Mouse (Mus musculus) embryonic facial prominence, embryonic 14.5 days (tissue): ENCODE measurements around the gene Ushbp1. TPM values are rescaled to one million over a fixed set of nuclear protein-coding genes. Genes with fewer than 3 reads are reported as not detected.

Experiments
- ATAC-seq: fragments of 200-750 bp; cut with Nextera tagmentation; 2 replicates; pipeline ENCODE4 v1.8.0; 2017; ENCODE audit warnings: low read depth, moderate number of reproducible peaks, moderate TSS enrichment
- DNase-seq: peaks from one replicate; pipeline ENCODE4 v3.0.0-alpha.2; 2015; ENCODE audit warnings: low spot score
- H3K27ac ChIP-seq: fragments of 300-500 bp; sonication (generic); replicated peaks from 2 replicates; pipeline ENCODE4 v1.5.1; 2014; ENCODE audit warnings: low read depth, mild to moderate bottlenecking, low read length, moderate library complexity
- H3K27me3 ChIP-seq: fragments of 300-500 bp; sonication (generic); replicated peaks from 2 replicates; pipeline ENCODE4 v1.6.1; 2014; ENCODE audit warnings: low read length; ENCODE audit not compliant: control insufficient read depth, insufficient read depth
- H3K36me3 ChIP-seq: fragments of 300-500 bp; sonication (generic); 2 replicates; pipeline ENCODE4 v1.6.1; 2014; ENCODE audit warnings: low read length, mixed read lengths; ENCODE audit not compliant: control insufficient read depth, insufficient read depth
- H3K4me1 ChIP-seq: fragments of 300-500 bp; sonication (generic); 2 replicates; pipeline ENCODE4 v1.6.1; 2014; ENCODE audit warnings: antibody characterized with exemption, low read length; ENCODE audit not compliant: control insufficient read depth, insufficient read depth
- H3K4me2 ChIP-seq: fragments of 300-500 bp; sonication (generic); 2 replicates; pipeline ENCODE4 v1.6.1; 2014; ENCODE audit warnings: low read depth, mild to moderate bottlenecking, low read length, moderate library complexity, mixed read lengths
- H3K4me3 ChIP-seq: fragments of 300-500 bp; sonication (generic); 2 replicates; pipeline ENCODE4 v1.5.1; 2014; ENCODE audit warnings: low read depth, mild to moderate bottlenecking, low read length
- H3K9ac ChIP-seq: fragments of 300-500 bp; sonication (generic); 2 replicates; pipeline ENCODE4 v1.6.1; 2014; ENCODE audit warnings: low read depth, mild to moderate bottlenecking, low read length, moderate library complexity, mixed read lengths
- H3K9me3 ChIP-seq: fragments of 300-500 bp; sonication (generic); 2 replicates; pipeline ENCODE4 v1.6.1; 2016; ENCODE audit warnings: low read length; ENCODE audit not compliant: control insufficient read depth
- WGBS: fragments of 180-500 bp; shearing (Covaris S2); extraction: QIAGEN DNeasy Blood & Tissue Kit; methylation state at CpG from one replicate; pipeline ENCODE4 v1.1.7; 2014; 5-methylcytosine and 5-hydroxymethylcytosine counted together
- polyA plus RNA-seq: library from polyadenylated mRNA; unstranded; fragments of >200 nt; fragmentation: Nextera tagmentation; extraction: Ambion mirVana; gene quantifications from 2 replicates; pipeline ENCODE4 v1.2.1, GENCODE M21; 2014

Ushbp1 gene
- polyA plus RNA-seq, 1 experiment from 2014 or later = 9.4 TPM

- no peak for ATAC-seq
- H3K36me3 ChIP-seq = peaks cover 25% of the 10 kb centered on the region
- WGBS = 88% methylated on average over 10 of the region's 10 CpGs
- no peak overlapping the region for H3K4me3 ChIP-seq
- no peak overlapping the region for H3K9ac ChIP-seq
- H3K27me3 ChIP-seq = no peaks in the 10 kb centered on the region
- H3K4me2 ChIP-seq = no peak overlapping the region
- no peak overlapping the region for H3K27ac ChIP-seq
- no peaks in the 10 kb centered on the region for H3K9me3 ChIP-seq
- no peak for DNase-seq
- H3K4me1 ChIP-seq = peaks cover 16% of the 10 kb centered on the region
Observed at GRCm38 (mm10) chr8:71369040-71369718, 26.4 kb downstream of the Ushbp1 start.

GRCm38 (mm10) chr8:71368366-71368765 lies 27.2 kb downstream of the Ushbp1 start:
- H3K36me3 ChIP-seq = peaks cover 16% of the 10 kb centered on the region
- no peak overlapping the region for H3K4me3 ChIP-seq
- no peaks in the 10 kb centered on the region for H3K27me3 ChIP-seq
- no peaks in the 10 kb centered on the region for H3K9me3 ChIP-seq
- H3K4me1 ChIP-seq = peaks cover 16% of the 10 kb centered on the region
- H3K4me2 ChIP-seq = peak overlapping the region; percentile 77
- peak overlapping the region; percentile 95; the same call in 1 of the 2 replicates for H3K27ac ChIP-seq
- no peak for DNase-seq
- no peak overlapping the region for H3K9ac ChIP-seq
- ATAC-seq = no peak

- WGBS = 40% methylated on average over 17 of the region's 17 CpGs
- ATAC-seq = no peak
- peak overlapping the region; percentile 69 for H3K4me3 ChIP-seq
Observed at GRCm38 (mm10) chr8:71367529-71368176, 27.9 kb downstream of the Ushbp1 start.

GRCm38 (mm10) chr8:71366771-71367528 lies 28.7 kb downstream of the Ushbp1 start, which contains the start of gene Use1:
Use1 (plus strand) TSS chr8:71366848.
- Histone ChIP-seq H3K9ac (peak within 1 kb of the TSS; percentile 77), H3K4me1 (peaks cover 16% of the 10 kb centered on the region), H3K9me3 (no peaks in the 10 kb centered on the region), H3K27ac (peak within 1 kb of the TSS; percentile 95), H3K4me2 (peak within 1 kb of the TSS; percentile 77), H3K36me3 (peaks cover 12% of the 10 kb centered on the region), H3K4me3 (peak within 1 kb of the TSS; percentile 69), H3K27me3 (no peaks in the 10 kb centered on the region)
- DNase-seq (peak; percentile 98), ATAC-seq (peak; percentile 83)
- under 1% methylated on average over 51 of the region's 56 CpGs for WGBS

More at GRCm38 (mm10) chr8:71367529-71368176, 27.9 kb downstream of the Ushbp1 start:
- no peak for DNase-seq
- peak overlapping the region; percentile 95 for H3K27ac ChIP-seq
- peak overlapping the region; percentile 77 for H3K4me2 ChIP-seq
- H3K9me3 ChIP-seq = no peaks in the 10 kb centered on the region
- H3K27me3 ChIP-seq = no peaks in the 10 kb centered on the region
- H3K4me1 ChIP-seq = peaks cover 16% of the 10 kb centered on the region
- peak overlapping the region; percentile 77 for H3K9ac ChIP-seq
- H3K36me3 ChIP-seq = peaks cover 12% of the 10 kb centered on the region

- Histone ChIP-seq H3K9ac (no peak overlapping the region), H3K36me3 (peaks cover 83% of the 10 kb centered on the region), H3K4me1 (no peaks in the 10 kb centered on the region), H3K9me3 (no peaks in the 10 kb centered on the region), H3K27ac (no peak overlapping the region), H3K4me3 (no peak overlapping the region), H3K27me3 (no peaks in the 10 kb centered on the region), H3K4me2 (no peak overlapping the region)
- DNase-seq (no peak), ATAC-seq (no peak)
- WGBS = 72% methylated on average over 3 of the region's 3 CpGs
Observed at GRCm38 (mm10) chr8:71358026-71358425, 37.6 kb downstream of the Ushbp1 start.

- WGBS = 96% methylated on average over 1 of the region's 1 CpGs
- Histone ChIP-seq H3K4me2 (no peak overlapping the region), H3K27me3 (no peaks in the 10 kb centered on the region), H3K27ac (no peak overlapping the region), H3K9ac (no peak overlapping the region), H3K9me3 (no peaks in the 10 kb centered on the region), H3K36me3 (peaks cover 99% of the 10 kb centered on the region), H3K4me1 (no peaks in the 10 kb centered on the region), H3K4me3 (no peak overlapping the region)
- ATAC-seq (no peak), DNase-seq (no peak)
Observed at GRCm38 (mm10) chr8:71351520-71351919, 44.1 kb downstream of the Ushbp1 start.

- Histone ChIP-seq H3K4me3 (no peak overlapping the region), H3K36me3 (peaks cover 99% of the 10 kb centered on the region), H3K9ac (no peak overlapping the region), H3K27ac (no peak overlapping the region), H3K4me2 (no peak overlapping the region), H3K4me1 (no peaks in the 10 kb centered on the region), H3K27me3 (no peaks in the 10 kb centered on the region), H3K9me3 (no peaks in the 10 kb centered on the region)
- 73% methylated on average over 3 of the region's 3 CpGs for WGBS
- DNase-seq = no peak
- no peak for ATAC-seq
Observed at GRCm38 (mm10) chr8:71351117-71351516, 44.5 kb downstream of the Ushbp1 start.

- DNase-seq = no peak
- Histone ChIP-seq H3K4me2 (no peak overlapping the region), H3K4me1 (no peaks in the 10 kb centered on the region), H3K27me3 (no peaks in the 10 kb centered on the region), H3K4me3 (no peak overlapping the region), H3K9ac (no peak overlapping the region), H3K36me3 (peaks cover 90% of the 10 kb centered on the region), H3K27ac (no peak overlapping the region), H3K9me3 (no peaks in the 10 kb centered on the region)
- 54% methylated on average over 1 of the region's 1 CpGs for WGBS
- no peak for ATAC-seq
Observed at GRCm38 (mm10) chr8:71346581-71346980, 49.0 kb downstream of the Ushbp1 start.
